Mouse (Mus musculus) brain, embryonic 14.5 days (tissue): ENCODE measurements around the gene Dusp23. TPM values are rescaled to one million over a fixed set of nuclear protein-coding genes. Genes with fewer than 3 reads are reported as not detected.

Experiments
- DNase-seq: peaks from one replicate; pipeline ENCODE4 v3.0.0-alpha.2; 2011; ENCODE audit warnings: low read depth
- CTCF ChIP-seq: fragments of 200-500 bp; IDR thresholded peaks from 2 replicates; pipeline ENCODE4 v1.5.1; 2012; ENCODE audit warnings: inconsistent platforms, mild to moderate bottlenecking, moderate library complexity, borderline replicate concordance; ENCODE audit not compliant: insufficient read depth, insufficient read length; ENCODE audit errors: extremely low read depth
- POLR2A ChIP-seq: fragments of 200-500 bp; IDR thresholded peaks from 2 replicates; pipeline ENCODE4 v1.6.1; 2012; ENCODE audit warnings: mild to moderate bottlenecking, inconsistent platforms, borderline replicate concordance; ENCODE audit not compliant: poor library complexity, insufficient read depth, insufficient read length, severe bottlenecking; ENCODE audit errors: extremely low read depth
- polyA plus RNA-seq: library from polyadenylated mRNA; depleted of rRNA; stranded (reverse); fragments of >200 nt; gene quantifications from 2 replicates; pipeline ENCODE4 v1.2.3, GENCODE M21; 2012

Gene Dusp23
- polyA plus RNA-seq, 1 experiment: 9.0 TPM

DNA sequence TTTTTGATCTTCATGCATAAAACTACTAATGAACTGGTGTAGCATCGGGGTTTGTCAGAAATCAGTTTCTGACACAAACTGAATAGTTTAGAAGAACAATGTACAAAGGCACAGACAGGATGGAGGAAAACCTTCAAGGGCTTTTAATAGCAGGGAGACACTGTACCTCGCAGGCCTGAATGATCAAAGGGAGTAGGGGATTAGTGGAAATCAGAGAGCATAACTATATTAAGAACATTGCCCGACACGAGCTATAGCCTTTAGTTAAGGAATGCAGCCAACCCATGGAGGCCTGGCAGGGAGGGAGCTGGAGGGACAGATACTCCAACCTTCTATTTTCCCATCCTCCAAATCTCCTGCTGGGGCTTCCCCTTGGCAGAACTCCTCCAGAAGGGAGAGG, 14.5 kb upstream of the Dusp23 start:
- TF ChIP-seq POLR2A: no peak
- no peak for TF ChIP-seq CTCF
- DNase-seq: peak; percentile 22

- peak; percentile 27 for DNase-seq
Measured at GRCm38 (mm10) chr1:172638781-172639180, 6.0 kb upstream of the Dusp23 start.

GRCm38 (mm10) chr1:172637801-172638200, 5.0 kb upstream of the Dusp23 start:
- peak; percentile 31 for DNase-seq
- TF ChIP-seq CTCF: peak; percentile 2; the same call in 1 of the 2 replicates
- TF ChIP-seq POLR2A: no peak

More at GRCm38 (mm10) chr1:172638781-172639180, 6.0 kb upstream of the Dusp23 start:
- TF ChIP-seq POLR2A: no peak
- TF ChIP-seq CTCF: no peak

- DNase-seq: no peak
- TF ChIP-seq CTCF (no peak), POLR2A (no peak)
Measured at GRCm38 (mm10) chr1:172636266-172636665, 3.5 kb upstream of the Dusp23 start.

- no peak for TF ChIP-seq POLR2A
- TF ChIP-seq CTCF: no peak
- DNase-seq: peak; percentile 20
Measured at GRCm38 (mm10) chr1:172635258-172635657, 2.5 kb upstream of the Dusp23 start.

DNA sequence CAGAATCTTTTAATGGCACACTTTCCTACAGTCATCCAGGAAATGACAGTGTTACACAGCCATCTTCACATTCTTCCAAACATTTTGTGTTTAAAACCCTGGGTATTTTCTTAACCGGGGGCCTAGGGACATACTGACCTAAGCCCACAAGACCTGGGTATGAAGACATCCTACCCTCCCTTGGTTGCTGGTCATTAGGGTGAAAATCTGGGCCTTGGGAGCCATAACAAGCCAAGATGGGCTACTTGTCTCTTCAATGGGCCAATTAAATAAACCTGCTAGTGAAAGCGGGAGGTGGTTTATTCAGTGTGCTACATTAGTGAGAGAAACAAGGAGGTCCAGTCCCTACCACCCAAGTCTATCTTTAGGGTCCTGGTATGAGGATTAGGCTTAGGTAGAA, 1.4 kb upstream of the Dusp23 start:
- TF ChIP-seq CTCF: no peak
- no peak for TF ChIP-seq POLR2A

DNA sequence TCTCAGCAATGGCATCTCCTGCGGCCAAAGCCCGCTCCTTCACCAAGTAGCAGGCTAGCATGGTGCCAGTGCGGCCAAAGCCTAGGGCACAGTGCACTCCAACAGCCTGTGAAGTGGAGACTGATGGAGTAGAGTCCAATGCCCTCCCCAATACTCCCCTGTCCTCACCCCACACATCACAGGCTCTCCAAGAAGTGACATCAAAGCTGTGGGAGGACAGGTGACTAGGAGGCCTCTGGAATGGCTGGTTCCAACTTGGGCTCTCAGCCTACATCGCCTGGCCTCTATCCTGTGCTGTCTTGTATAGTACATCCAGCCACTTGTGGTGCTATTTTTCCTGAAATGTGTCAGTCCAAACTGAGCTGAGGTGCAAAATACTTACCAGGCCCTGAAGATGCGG, 1.0 kb downstream of the Dusp23 start:
- TF ChIP-seq POLR2A (no peak), CTCF (no peak)

More for the DNA sequence above, 1.4 kb upstream of the Dusp23 start:
- no peak for DNase-seq

DNA sequence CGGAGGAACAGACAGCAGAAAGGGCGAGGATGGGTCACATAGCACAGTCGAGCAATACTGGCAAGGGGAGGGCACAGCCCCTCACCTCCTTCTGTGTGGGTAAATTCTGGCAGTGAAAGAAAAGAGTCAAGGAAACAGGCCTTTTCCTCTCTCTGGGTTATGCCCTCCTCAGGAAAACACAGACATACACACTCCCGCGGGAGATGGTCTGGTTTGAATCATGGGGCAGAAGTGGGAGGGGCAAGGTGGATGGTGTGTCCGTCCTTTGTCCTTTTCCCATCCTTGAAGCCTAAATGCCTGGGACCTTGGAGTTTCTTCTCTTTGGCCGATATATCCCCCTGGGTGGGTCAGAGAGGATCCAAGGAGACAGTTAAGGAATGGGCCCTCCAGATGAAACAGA, 2.9 kb downstream of the Dusp23 start:
- no peak for DNase-seq
- TF ChIP-seq CTCF: no peak
- TF ChIP-seq POLR2A: no peak

More for the DNA sequence above, 1.0 kb downstream of the Dusp23 start:
- DNase-seq: no peak

DNA sequence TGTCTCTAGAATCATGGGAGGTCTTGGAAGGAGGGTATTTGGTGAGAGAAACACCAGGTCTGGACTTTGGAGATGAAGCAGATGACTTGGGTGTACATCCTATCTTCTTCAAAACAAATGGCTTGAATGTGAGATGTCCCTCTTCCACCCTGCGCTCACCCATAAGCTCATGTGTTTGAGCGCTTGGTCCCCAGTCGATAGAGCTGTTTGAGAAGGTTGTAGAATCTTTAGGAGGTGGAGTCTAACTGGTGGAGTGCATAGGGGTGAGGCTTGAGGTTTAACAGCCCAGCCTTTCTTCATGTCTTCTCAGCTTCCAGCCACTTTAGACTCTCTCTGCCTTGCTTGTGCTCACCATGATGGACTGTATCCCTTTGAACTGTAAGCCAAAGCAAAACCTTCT, 6.5 kb downstream of the Dusp23 start:
- no peak for TF ChIP-seq CTCF
- TF ChIP-seq POLR2A: no peak

GRCm38 (mm10) chr1:172624081-172624480, 8.7 kb downstream of the Dusp23 start:
- no peak for DNase-seq
- TF ChIP-seq CTCF (no peak), POLR2A (no peak)

More for the DNA sequence above, 6.5 kb downstream of the Dusp23 start:
- no peak for DNase-seq

DNA sequence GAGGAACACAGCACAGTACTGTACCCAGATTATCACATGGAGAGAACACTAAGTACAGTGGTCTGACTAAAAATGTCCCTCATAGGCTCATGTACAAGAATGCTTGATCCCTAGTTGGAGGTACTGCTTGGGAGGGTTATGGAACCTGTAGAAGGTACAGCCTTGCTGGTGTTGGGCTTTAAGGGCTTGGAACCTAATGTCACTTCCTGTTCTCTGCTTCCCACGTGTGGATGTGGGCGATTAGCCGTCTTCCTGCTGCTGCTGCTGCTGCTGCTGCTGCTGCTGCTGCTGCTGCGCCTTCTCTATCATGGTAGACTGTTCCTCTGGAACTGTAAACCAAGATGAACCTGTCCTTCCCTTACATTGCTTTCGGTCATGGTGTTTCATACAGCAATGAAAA, 9.2 kb downstream of the Dusp23 start:
- TF ChIP-seq POLR2A: no peak
- no peak for DNase-seq

GRCm38 (mm10) chr1:172619235-172619634, 13.5 kb downstream of the Dusp23 start:
- TF ChIP-seq POLR2A: no peak
- TF ChIP-seq CTCF: peak; percentile 88

More at GRCm38 (mm10) chr1:172619235-172619634, 13.5 kb downstream of the Dusp23 start:
- peak; percentile 43 for DNase-seq
